Mouse (Mus musculus): ENCODE measurements around the gene Adh6b. TPM values are rescaled to one million over a fixed set of nuclear protein-coding genes. Genes with fewer than 3 reads are reported as not detected.

Adh6b gene
- total RNA-seq (2021): 1 to 10 TPM; 2.6 to 4.0 TPM

GRCm38 (mm10) chr3:138341471-138341870, at the start of gene Adh6b:
Gene Adh6b (plus strand): TSS chr3:138341775.
- DNase-seq: no peak

GRCm38 (mm10) chr3:138293298-138293895, 48.2 kb upstream of the Adh6b start:
- DNase-seq: no peak

- DNase-seq: no peak
Observed at GRCm38 (mm10) chr3:138300130-138300529, 41.4 kb upstream of the Adh6b start.

- DNase-seq: no peak
Observed at GRCm38 (mm10) chr3:138302676-138303075, 38.9 kb upstream of the Adh6b start.

- DNase-seq: no peak
Observed at GRCm38 (mm10) chr3:138303771-138304488, 37.6 kb upstream of the Adh6b start.

GRCm38 (mm10) chr3:138304489-138304871, 37.1 kb upstream of the Adh6b start:
- DNase-seq: no peak

- no peak for DNase-seq
Observed at GRCm38 (mm10) chr3:138305486-138306289, 35.9 kb upstream of the Adh6b start.

GRCm38 (mm10) chr3:138306290-138306683, 35.3 kb upstream of the Adh6b start:
- DNase-seq: no peak

- DNase-seq: no peak
Observed at GRCm38 (mm10) chr3:138309910-138310309, 31.7 kb upstream of the Adh6b start.

- no peak for DNase-seq
Observed at GRCm38 (mm10) chr3:138311015-138311414, 30.6 kb upstream of the Adh6b start.

- DNase-seq: no peak
Observed at GRCm38 (mm10) chr3:138312965-138313364, 28.6 kb upstream of the Adh6b start, which contains the start of gene Adh6a. Gene Adh6a (plus strand): TSS chr3:138313286.

- no peak for DNase-seq
Observed at GRCm38 (mm10) chr3:138316908-138317472, 24.6 kb upstream of the Adh6b start.

GRCm38 (mm10) chr3:138325001-138325400, 16.6 kb upstream of the Adh6b start:
- DNase-seq: no peak

GRCm38 (mm10) chr3:138325466-138325865, 16.1 kb upstream of the Adh6b start:
- DNase-seq: no peak

- no peak for DNase-seq
Observed at GRCm38 (mm10) chr3:138333910-138334309, 7.7 kb upstream of the Adh6b start.

- DNase-seq: no peak
Observed at GRCm38 (mm10) chr3:138334320-138334719, 7.3 kb upstream of the Adh6b start.

- DNase-seq: no peak
Observed at GRCm38 (mm10) chr3:138335566-138335965, 6.0 kb upstream of the Adh6b start.

- DNase-seq: no peak
Observed at GRCm38 (mm10) chr3:138336104-138336754, 5.3 kb upstream of the Adh6b start.

- DNase-seq: no peak
Observed at GRCm38 (mm10) chr3:138347041-138347440, 5.5 kb downstream of the Adh6b start.

- DNase-seq: no peak
Observed at GRCm38 (mm10) chr3:138352012-138352809, 10.6 kb downstream of the Adh6b start.

- DNase-seq: no peak
Observed at GRCm38 (mm10) chr3:138358856-138359255, 17.3 kb downstream of the Adh6b start.

- no peak for DNase-seq
Observed at GRCm38 (mm10) chr3:138360721-138361120, 19.1 kb downstream of the Adh6b start.
